Mouse (Mus musculus): ENCODE measurements around the gene Gp1bb.

Gp1bb gene

GRCm38 (mm10) chr16:18622019-18622418, at the start of gene Gp1bb:
Gene Gp1bb, minus strand, starts transcription at chr16:18622403.
- in situ Hi-C loops (cut with MboI, MseI), result loop anchor here (5.0 kb wide), 4 partner anchors 55 to 270 kb away; no protein-coding TSS in a partner anchor

- in situ Hi-C loops (cut with MboI, MseI), result no loop called here
Measured at GRCm38 (mm10) chr16:18669914-18670313, 47.7 kb upstream of the Gp1bb start.

- in situ Hi-C loops (cut with MboI, MseI), result no loop called here
Measured at GRCm38 (mm10) chr16:18658597-18658996, 36.4 kb upstream of the Gp1bb start.

- in situ Hi-C loops (cut with MboI, MseI), result no loop called here
Measured at GRCm38 (mm10) chr16:18655372-18656098, 33.3 kb upstream of the Gp1bb start.

- in situ Hi-C loops (cut with MboI, MseI), result no loop called here
Measured at GRCm38 (mm10) chr16:18653290-18654160, 31.3 kb upstream of the Gp1bb start.

- in situ Hi-C loops (cut with MboI, MseI), result no loop called here
Measured at GRCm38 (mm10) chr16:18649126-18649525, 26.9 kb upstream of the Gp1bb start.

- in situ Hi-C loops (cut with MboI, MseI), result no loop called here
Measured at GRCm38 (mm10) chr16:18645329-18645728, 23.1 kb upstream of the Gp1bb start.

GRCm38 (mm10) chr16:18644485-18644884, 22.3 kb upstream of the Gp1bb start:
- in situ Hi-C loops (cut with MboI, MseI), result no loop called here

- in situ Hi-C loops (cut with MboI, MseI), result no loop called here
Measured at GRCm38 (mm10) chr16:18643406-18643998, 21.3 kb upstream of the Gp1bb start.

- in situ Hi-C loops (cut with MboI, MseI), result no loop called here
Measured at GRCm38 (mm10) chr16:18642897-18643296, 20.7 kb upstream of the Gp1bb start.

- in situ Hi-C loops (cut with MboI, MseI), result no loop called here
Measured at GRCm38 (mm10) chr16:18642291-18642690, 20.1 kb upstream of the Gp1bb start.

GRCm38 (mm10) chr16:18639382-18639929, 17.3 kb upstream of the Gp1bb start:
- in situ Hi-C loops (cut with MboI, MseI), result no loop called here

GRCm38 (mm10) chr16:18638396-18638795, 16.2 kb upstream of the Gp1bb start:
- in situ Hi-C loops (cut with MboI, MseI), result no loop called here

- in situ Hi-C loops (cut with MboI, MseI), result no loop called here
Measured at GRCm38 (mm10) chr16:18636804-18637203, 14.6 kb upstream of the Gp1bb start.

- in situ Hi-C loops (cut with MboI, MseI), result no loop called here
Measured at GRCm38 (mm10) chr16:18636401-18636800, 14.2 kb upstream of the Gp1bb start.

GRCm38 (mm10) chr16:18633333-18633732, 11.1 kb upstream of the Gp1bb start:
- in situ Hi-C loops (cut with MboI, MseI), result loop anchor here in 1 of 2 experiments (5.0 kb wide), 1 partner anchor 44 kb away; no protein-coding TSS in a partner anchor

GRCm38 (mm10) chr16:18632816-18633215, 10.6 kb upstream of the Gp1bb start:
- in situ Hi-C loops (cut with MboI, MseI), result loop anchor here in 1 of 2 experiments (5.0 kb wide), 1 partner anchor 44 kb away; no protein-coding TSS in a partner anchor

- in situ Hi-C loops (cut with MboI, MseI), result loop anchor here in 1 of 2 experiments (5.0 kb wide), 1 partner anchor 45 kb away; no protein-coding TSS in a partner anchor
Measured at GRCm38 (mm10) chr16:18632059-18632458, 9.9 kb upstream of the Gp1bb start.

- in situ Hi-C loops (cut with MboI, MseI), result loop anchor here in 1 of 2 experiments (5.0 kb wide), 1 partner anchor 46 kb away; no protein-coding TSS in a partner anchor
Measured at GRCm38 (mm10) chr16:18631141-18631540, 8.9 kb upstream of the Gp1bb start.

GRCm38 (mm10) chr16:18630291-18630690, 8.1 kb upstream of the Gp1bb start:
- in situ Hi-C loops (cut with MboI, MseI), result loop anchor here in 1 of 2 experiments (5.0 kb wide), 1 partner anchor 47 kb away; no protein-coding TSS in a partner anchor

All from T-helper 17 cell (primary cell).